Mouse (Mus musculus) megakaryocyte, embryonic 14.5 days (primary cell): ENCODE measurements at regions not wholly inside any gene's neighbourhood (a gene's known extent, or its start where the extent isn't known, plus 50 kb on each side); places are given as distances from the start of the nearest gene placed in this dataset.

ENCODE experiments used
- FLI1 ChIP-seq: IDR thresholded peaks from 2 replicates; pipeline ENCODE4 v1.6.1; 2012; ENCODE audit warnings: low read length, inconsistent platforms, mixed read lengths
- GATA1 ChIP-seq: IDR thresholded peaks from 3 replicates; pipeline ENCODE4 v1.6.1; 2012; ENCODE audit warnings: mixed read lengths, low read length, inconsistent platforms, borderline replicate concordance

GRCm38 (mm10) chr6:73626451-73626850, 157.0 kb upstream of the 4931417E11Rik start:
- TF ChIP-seq GATA1 (no peak), FLI1 (no peak)
